Mouse (Mus musculus) lung, postnatal 4 days (tissue): ENCODE data around the gene Meltf.

ENCODE experiments used
- DNase-seq, 2 experiments: peaks; one replicate each; pipeline ENCODE4 v3.0.0; 2021

The Meltf gene

GRCm38 (mm10) chr16:31896971-31897774, 18.6 kb downstream of the Meltf start:
- DNase-seq: peak; percentile 39 to 56

DNA sequence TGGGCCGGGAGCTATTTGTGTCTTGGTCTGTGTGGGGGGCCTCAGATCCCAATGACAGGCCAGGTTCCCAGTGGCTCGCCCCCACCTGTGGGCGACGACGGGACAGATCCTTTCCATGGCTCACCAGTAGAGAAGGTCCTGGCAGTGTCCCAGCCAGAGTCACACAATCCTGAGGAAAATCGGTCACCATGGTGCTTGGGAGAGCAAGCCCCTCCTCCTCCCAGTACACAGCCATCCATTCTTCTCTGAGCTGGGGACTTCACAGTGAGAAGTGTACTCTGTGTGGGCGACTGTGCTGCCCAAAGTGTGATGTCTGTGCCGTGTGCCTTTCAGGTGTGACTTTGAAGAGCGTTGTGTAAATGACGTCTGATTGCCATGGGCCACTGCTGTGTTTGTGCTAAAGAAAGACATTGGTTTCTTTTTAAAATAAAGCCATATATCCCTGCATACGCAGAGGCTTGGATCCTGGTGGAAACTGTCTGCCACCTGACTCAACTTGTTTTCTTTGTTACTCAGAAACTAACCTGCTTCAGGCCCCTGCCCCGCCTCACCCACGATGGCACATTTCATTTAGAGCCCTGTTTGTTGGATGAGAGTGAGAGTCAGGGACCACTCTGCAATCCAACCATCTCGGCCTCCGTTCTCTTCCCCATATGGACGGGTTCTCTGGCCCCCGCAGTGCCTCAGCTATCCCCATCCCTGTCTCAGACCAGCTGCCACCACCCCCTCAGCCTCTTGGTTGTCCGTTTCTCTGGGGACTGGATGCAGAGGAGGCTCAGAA, 20.1 kb downstream of the Meltf start:
- DNase-seq: no peak

GRCm38 (mm10) chr16:31901886-31902285, 23.3 kb downstream of the Meltf start:
- no peak for DNase-seq

GRCm38 (mm10) chr16:31903239-31903638, 24.6 kb downstream of the Meltf start:
- DNase-seq: no peak

GRCm38 (mm10) chr16:31905331-31905730, 26.7 kb downstream of the Meltf start:
- no peak for DNase-seq

DNA sequence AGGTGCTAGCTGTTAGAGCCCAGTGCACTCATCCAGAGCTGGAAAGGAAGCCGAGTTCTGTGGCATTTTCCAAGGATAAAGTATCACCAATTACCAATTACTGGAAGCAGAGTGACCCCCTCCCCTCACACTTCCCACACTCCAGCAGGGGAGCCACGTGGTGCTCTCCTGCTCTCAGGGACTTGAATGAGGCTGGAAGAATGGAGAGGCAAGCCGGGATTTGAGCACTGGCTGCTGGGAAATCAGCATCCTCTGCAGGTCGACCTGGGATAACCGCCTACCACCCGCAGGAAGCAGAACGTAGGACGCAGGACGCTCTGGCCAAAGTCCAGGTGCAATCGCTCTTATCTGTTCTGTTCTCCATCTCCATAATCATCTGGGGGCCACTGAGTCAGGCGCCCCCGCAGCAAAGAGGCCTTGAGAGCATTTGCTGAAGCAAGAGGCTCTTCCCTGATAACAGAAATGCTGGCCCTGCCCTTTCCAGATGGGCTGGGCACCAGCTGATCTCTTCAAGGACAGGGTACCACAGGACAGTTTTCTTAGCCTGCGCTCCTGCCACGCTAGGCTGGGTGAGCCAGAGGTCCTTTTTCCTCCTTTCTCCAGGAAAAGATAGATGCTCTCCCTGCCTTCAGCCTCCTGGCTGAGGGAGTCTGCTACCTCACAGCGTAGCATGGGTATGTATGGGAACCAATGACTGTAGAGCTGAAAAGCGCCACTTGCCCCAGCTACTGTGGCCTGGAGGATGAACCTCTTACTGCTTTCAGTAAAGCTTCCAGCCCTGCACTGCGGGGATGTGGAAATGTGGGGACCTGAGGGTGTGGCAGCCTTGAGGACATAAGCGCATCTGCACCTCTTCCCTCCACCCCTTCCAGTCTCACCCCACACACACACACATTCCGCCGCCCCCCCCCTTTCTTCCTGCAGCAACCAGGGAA, 27.5 kb downstream of the Meltf start:
- no peak for DNase-seq

GRCm38 (mm10) chr16:31906896-31907295, 28.3 kb downstream of the Meltf start:
- peak; percentile 37 to 52 for DNase-seq

DNA sequence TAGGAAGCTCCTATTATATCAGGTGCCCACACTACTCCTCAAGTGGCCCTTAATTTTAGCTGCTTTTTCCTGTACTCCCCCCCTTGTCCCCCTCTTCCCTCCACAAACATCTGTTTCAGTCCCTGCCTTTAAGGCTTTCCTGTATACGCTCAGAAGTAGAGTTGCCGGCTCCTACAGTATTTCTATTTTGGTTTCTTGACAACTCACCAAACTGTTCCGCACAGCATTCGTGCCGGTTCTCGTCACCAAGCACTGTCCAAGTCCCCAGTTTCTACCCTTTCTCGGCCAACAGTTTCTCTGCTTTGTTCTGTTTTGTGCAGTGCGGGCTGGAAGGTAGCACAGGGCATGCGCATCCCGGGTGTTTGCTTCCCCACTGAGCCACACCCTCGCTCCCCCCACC, 30.3 kb downstream of the Meltf start:
- no peak for DNase-seq

DNA sequence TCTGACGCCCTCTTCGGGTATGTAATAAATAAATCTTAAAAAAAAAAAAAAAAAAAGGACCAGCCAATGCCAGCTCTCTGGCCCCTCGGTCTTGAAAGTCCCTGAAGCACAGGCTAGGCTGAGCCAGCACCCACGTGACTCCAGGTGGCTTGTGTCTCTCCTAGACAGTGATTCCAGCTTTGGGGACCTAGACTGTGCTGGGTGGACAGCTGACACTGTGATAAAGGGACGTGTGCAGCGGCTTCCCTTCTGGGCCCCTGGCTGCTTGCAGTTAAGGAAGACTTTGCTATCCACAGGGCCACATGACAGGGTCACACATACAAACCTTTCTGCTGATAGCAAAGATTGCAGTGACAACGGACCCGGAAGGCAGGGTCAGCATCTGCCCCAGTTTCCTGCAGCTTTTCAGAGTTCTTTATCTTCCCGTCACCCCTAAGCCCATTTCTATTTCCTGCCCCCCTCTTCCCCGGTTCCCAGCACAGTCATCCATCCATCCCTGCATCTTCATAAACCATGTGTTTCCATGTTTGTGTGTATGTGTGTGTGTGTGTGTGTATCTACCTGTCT, 31.8 kb downstream of the Meltf start:
- DNase-seq: no peak

GRCm38 (mm10) chr16:31917776-31918175, 39.2 kb downstream of the Meltf start:
- DNase-seq: no peak

DNA sequence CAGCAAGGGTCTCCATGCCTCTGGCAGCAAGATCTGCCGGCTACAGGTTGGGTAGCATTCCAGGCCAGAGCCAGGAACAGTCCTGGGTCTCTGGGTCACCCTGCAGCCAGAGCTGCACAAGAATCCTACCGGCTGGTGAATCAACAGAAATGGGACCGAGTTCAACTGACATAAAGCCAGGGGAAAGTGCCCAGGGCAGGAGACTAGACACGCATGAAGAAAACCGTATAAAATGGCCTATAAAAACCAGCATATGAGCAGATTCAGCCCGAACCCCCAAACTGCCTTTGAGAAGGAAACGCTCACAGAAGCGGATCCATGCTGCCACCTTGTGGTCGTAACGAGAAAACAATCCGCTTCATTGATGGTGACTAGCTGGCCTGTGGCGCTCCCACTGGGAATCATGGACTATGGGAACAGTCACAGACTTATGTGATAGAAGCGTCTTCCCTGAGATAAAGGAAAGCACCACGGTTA, 39.7 kb downstream of the Meltf start:
- peak; percentile 62 to 80 for DNase-seq

GRCm38 (mm10) chr16:31924368-31924767, 45.8 kb downstream of the Meltf start:
- DNase-seq: no peak

- DNase-seq: no peak
These were observed 47.5 kb downstream of the Meltf start for GRCm38 (mm10) chr16:31926091-31926490.

DNA sequence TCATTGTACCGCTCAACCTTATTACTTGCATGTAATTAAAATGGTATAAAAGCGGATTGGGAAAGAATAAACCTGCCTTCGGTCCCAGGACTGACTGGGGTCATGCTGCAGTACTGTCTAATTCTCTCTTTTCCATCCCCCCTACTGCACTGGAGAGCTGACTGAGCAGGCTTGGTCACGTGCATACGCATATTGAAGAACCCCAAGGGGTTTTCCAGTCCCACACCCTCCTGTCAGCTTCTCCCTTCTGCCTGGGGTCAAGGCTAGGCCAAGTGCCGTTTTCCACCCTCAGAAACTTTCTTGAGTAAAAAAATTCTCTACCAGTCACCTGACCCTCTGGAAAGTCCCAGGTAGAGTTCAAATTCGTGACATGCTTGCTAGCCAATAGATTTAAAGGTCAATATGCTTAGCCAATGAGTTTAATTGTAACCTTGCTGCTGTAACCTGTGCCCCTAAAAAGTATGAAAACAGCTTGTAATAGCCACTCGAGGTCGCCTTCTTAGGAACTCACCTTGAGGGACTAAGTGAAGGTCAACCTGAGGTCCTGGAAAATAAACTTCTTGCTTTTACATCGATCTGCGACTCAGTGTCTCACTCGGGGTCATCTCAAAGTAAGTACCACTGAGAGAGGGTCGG, 48.1 kb downstream of the Meltf start:
- no peak for DNase-seq

GRCm38 (mm10) chr16:31927412-31927811, 48.8 kb downstream of the Meltf start:
- no peak for DNase-seq

GRCm38 (mm10) chr16:31931330-31931729, 52.7 kb downstream of the Meltf start:
- no peak for DNase-seq

DNA sequence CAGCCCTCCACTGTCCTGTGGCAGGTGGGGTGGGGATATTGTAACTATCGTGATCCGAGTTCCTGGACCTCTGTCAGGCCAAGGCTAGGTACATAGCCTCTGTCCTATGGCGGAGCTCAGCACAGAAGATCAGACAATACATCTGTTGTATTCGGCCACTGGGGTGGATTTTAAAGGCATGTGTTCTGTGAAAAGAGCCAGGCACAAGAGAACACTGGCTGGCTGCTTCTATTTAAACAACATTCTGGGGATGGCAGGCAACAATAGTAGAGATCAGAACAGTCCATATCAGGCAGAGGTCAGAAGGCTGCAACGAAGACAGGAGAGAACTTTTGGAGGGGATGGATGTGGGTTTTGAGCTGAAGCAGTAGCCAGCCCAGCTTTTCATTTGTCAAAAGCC, 53.6 kb downstream of the Meltf start:
- DNase-seq: no peak

DNA sequence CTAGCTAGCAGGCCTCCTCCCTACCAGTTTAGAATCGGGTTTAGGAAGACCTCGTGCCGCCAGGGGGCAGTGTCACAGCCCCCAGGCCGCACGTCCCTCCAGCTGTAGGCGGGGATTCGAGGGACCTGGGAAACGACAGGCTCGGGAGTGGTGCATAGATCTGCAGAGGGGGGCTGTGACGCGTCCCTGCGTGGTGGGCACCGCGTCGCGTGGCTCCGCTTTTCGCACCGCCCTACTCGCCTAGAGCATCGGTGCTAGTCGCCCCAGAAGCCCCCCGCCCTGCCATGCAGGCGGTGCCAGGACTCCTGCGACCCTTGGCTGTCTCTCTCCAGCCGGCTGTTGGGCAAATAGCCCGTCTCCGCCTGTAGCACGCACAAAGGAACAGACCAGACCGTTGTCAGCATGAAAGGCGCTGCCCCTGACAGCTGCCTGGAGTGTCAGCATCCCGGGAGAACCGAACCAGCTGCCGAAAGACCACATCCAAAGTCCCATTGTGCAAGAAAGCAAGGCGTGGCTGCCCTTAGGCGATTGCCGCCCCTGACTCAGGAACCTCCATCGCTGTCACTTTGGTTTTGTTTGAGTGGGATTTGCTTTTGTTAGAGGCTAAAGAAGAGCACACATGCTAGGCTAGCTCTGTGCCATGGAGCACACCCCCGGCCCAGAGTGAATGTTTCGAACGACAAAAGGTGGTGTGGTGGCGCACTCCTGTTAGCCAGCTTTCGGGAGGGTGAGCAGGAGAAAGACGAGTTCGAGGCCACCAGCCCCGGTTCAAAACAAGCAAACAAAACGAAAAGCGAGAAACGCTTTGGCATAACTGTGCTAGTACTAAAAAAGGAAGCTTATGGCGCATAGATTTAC, 54.5 kb downstream of the Meltf start:
- DNase-seq: peak; percentile 89 to 94

DNA sequence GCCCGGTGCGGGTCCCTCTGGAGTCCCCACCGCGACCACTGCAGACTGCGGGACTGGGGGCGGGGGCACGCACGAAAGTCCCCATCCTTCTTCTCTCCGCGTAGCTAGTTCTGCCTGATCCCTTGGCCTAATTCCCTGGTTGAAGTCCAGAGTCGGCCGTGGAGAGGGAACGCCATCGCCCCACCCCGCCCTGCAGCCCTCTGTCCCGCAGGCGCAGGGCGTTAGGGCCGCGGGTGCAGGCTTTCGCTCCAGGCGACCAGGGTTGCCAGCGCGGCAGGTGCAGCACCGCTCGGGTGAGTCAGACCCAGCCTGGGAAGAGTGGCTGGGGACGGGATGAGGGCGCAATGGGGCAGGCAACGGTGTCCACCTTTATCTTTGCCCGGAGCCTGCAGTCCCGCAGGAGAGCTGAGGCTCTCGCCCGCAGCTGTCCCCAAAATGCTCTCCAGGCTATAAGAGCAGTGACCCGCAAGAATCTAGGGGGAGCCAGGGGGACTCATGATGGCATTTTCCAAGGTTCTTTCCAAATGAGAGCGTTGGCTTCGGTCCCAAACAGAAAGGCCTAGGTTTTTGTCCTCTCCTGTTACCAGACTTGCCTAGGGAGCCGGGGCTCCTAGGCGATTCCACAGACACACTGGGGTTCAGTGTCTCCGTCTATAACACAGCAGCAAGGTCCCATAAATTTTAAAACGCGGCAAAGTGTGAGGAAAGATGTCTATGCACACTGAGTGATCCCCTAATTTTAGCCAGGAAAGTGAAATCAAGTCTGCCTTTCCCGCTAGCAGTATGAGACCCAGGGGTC, 55.3 kb downstream of the Meltf start, which contains the start of gene Pigz:
TSS of gene Pigz (plus strand) at position 101 of the 799 bp plus-strand sequence.
- DNase-seq: peak; percentile 31 to 52

DNA sequence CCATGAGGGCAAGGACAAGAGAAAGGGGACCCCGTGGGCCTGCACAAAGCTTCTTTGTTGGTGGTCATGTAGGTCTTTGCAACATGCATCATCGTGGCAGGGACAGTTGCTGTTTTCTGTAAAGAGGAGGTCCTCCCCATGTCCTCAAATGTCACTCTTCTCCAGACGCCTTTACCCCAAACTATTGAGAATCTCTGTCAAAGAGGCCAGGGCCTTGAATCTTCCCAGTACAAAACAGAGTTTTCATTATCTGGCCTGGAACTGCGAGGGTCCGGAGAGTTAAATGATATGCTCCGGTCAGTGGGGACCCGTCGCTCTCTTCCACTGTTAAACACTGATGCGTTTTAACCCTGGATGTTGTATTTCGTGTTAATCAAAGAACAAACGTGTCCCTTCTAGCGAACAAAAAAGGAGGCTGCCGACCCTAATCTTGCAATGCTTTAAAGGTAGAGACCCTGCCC, 56.0 kb downstream of the Meltf start:
- no peak for DNase-seq
